Mouse (Mus musculus) megakaryocyte, embryonic 14.5 days (primary cell): ENCODE measurements at regions not wholly inside any gene's neighbourhood (a gene's known extent, or its start where the extent isn't known, plus 50 kb on each side); places are given as distances from the start of the nearest gene placed in this dataset.

Experiments
- FLI1 ChIP-seq: IDR thresholded peaks from 2 replicates; pipeline ENCODE4 v1.6.1; 2012; ENCODE audit warnings: low read length, inconsistent platforms, mixed read lengths
- GATA1 ChIP-seq: IDR thresholded peaks from 3 replicates; pipeline ENCODE4 v1.6.1; 2012; ENCODE audit warnings: mixed read lengths, low read length, inconsistent platforms, borderline replicate concordance

- no peak for TF ChIP-seq GATA1
- no peak for TF ChIP-seq FLI1
These were observed 158.8 kb downstream of the P2ry1 start for GRCm38 (mm10) chr3:61161384-61161783.
